Mouse (Mus musculus): ENCODE measurements around the gene Stoml1. TPM values are rescaled to one million over a fixed set of nuclear protein-coding genes. Genes with fewer than 3 reads are reported as not detected.
"Not testable (repeated sequence)": the region's sequence is repeated elsewhere in the genome, so short reads cannot be mapped to it uniquely, and the experiment has no call there.

The Stoml1 gene
- polyA plus RNA-seq, 1 experiment from 2014 or later, result 42.8 TPM

DNA sequence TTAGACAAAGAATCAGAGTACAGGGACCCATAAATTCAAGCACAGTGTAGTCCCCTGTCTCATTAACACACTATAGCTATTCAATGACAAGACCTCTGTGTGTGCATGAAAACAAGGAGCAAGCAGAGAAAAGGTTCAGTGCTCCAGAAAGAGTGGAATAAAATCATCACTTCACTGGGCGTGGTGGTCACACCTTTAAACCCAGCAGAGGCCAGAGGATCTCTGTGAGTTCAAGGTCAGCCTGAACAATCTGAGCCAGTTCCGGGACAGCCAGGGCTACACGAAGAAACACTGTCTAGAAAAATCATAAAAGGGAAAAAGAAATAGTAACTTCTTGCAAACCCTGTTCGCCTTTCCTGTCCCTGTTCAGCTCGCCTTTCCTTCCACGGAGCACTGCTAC, 9.3 kb upstream of the Stoml1 start:
- ATAC-seq (ENCODE audit: insufficient number of reproducible peaks, low FRiP score, low TSS enrichment, low read depth), result no peak
- H3K9ac ChIP-seq, result no peak overlapping the region
- no peaks in the 10 kb centered on the region for H3K27me3 ChIP-seq
- no peak overlapping the region for H3K4me2 ChIP-seq (replicated peaks)
- H3K27ac ChIP-seq (replicated peaks), result no peak overlapping the region
- WGBS, result 87% methylated on average over 6 of the region's 6 CpGs
- H3K9me3 ChIP-seq (replicated peaks), result no peaks in the 10 kb centered on the region
- 0 out of 2 replicates have a peak, but pooled peaks cover 6% of the 10 kb centered on the region for H3K36me3 ChIP-seq
- H3K4me3 ChIP-seq (replicated peaks), result no peak overlapping the region
- peaks cover 40% of the 10 kb centered on the region for H3K4me1 ChIP-seq

DNA sequence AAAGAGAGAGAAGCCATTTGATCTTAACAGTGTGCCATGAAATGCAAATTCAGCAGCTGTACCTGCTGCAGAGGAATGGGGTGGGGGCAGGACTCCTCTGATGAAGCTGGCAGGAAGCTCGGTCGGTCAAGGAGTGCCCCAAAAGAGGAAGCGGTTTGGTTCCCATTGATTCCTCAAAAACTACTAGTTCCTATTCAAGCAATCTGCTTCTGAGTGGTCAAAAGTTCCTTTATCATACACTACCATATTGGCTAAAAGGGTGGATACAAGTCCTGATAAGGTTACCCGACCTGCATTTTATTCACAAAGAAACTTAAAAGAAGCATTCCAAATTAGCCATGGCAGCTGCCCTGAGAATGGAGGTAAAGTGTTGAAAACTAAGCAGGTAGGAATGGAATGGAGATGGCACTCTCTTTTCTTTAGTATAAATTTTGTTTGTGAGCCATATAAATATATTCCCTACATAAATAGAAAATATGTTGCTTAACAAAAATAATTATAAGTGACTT, 6.8 kb upstream of the Stoml1 start:
- H3K4me2 ChIP-seq (replicated peaks), result no peak overlapping the region

GRCm38 (mm10) chr9:58247064-58247759, 5.8 kb upstream of the Stoml1 start:
- no peaks in the 10 kb centered on the region for H3K9me3 ChIP-seq (replicated peaks)
- peaks cover 44% of the 10 kb centered on the region for H3K4me1 ChIP-seq
- 0 out of 2 replicates have a peak, but pooled peaks cover 6% of the 10 kb centered on the region for H3K36me3 ChIP-seq
- ATAC-seq (ENCODE audit: insufficient number of reproducible peaks, low FRiP score, low TSS enrichment, low read depth), result no peak; the same call in 1 of the 2 replicates
- H3K27ac ChIP-seq (replicated peaks), result peak overlapping the region; percentile 48
- H3K9ac ChIP-seq, result peak overlapping the region; percentile 35; the same call in 1 of the 2 replicates
- 16% methylated on average over 25 of the region's 25 CpGs for WGBS
- H3K4me3 ChIP-seq (replicated peaks), result peak overlapping the region; percentile 31
- peak overlapping the region; percentile 57 for H3K4me2 ChIP-seq (replicated peaks)
- H3K27me3 ChIP-seq, result no peaks in the 10 kb centered on the region

More for the DNA sequence above, 6.8 kb upstream of the Stoml1 start:
- peaks cover 54% of the 10 kb centered on the region for H3K4me1 ChIP-seq
- WGBS, result 71% methylated on average over 4 of the region's 4 CpGs
- no peak overlapping the region for H3K4me3 ChIP-seq (replicated peaks)
- H3K36me3 ChIP-seq, result 0 out of 2 replicates have a peak, but pooled peaks cover 6% of the 10 kb centered on the region
- no peak overlapping the region for H3K27ac ChIP-seq (replicated peaks)
- no peak for ATAC-seq (ENCODE audit: insufficient number of reproducible peaks, low FRiP score, low TSS enrichment, low read depth)
- no peaks in the 10 kb centered on the region for H3K27me3 ChIP-seq
- H3K9me3 ChIP-seq (replicated peaks), result no peaks in the 10 kb centered on the region
- H3K9ac ChIP-seq, result no peak overlapping the region

DNA sequence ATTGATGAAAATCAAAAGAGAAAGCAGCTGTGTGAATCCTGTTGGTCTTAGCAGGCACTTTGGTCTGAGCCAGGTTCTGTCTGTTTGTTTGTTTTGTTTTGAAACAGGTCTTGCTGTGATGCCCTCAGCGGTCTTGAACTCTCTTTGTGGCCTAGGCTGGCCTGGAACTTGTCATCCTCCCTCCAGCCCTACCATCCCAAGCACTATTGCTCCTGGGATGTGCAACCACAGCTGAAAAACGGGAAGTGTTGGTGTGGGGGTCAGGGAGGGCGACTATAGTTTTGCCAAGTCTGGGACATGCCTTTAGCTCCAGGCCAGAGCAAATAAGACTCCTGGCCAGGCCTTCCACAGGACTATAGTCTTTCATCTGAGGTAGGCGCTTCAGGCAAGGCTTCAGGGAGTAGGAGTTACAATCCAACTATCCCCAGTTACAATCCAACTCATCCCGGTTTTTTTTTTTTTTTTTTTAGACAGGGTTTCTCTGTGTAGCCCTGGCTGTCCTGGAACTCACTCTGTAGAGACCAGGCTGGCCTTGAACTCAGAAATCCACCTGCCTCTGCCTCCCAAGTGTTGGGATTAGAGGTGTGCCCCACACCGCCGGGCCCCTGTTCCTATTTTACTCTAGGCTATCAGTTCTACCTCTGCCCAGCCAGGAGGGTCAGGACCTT, 4.1 kb upstream of the Stoml1 start:
- no peaks in the 10 kb centered on the region for H3K27me3 ChIP-seq
- peaks cover 39% of the 10 kb centered on the region for H3K4me1 ChIP-seq
- 23% methylated on average over 7 of the region's 7 CpGs for WGBS
- H3K36me3 ChIP-seq, result 0 out of 2 replicates have a peak, but pooled peaks cover 2% of the 10 kb centered on the region
- peak overlapping the region; percentile 92; the same call in 1 of the 2 replicates for H3K27ac ChIP-seq (replicated peaks)
- ATAC-seq (ENCODE audit: insufficient number of reproducible peaks, low FRiP score, low TSS enrichment, low read depth), result no peak
- H3K4me2 ChIP-seq (replicated peaks), result peak overlapping the region; percentile 52
- no peaks in the 10 kb centered on the region for H3K9me3 ChIP-seq (replicated peaks)
- peak overlapping the region; percentile 35; the same call in 1 of the 2 replicates for H3K9ac ChIP-seq
- peak overlapping the region; percentile 46 for H3K4me3 ChIP-seq (replicated peaks)

DNA sequence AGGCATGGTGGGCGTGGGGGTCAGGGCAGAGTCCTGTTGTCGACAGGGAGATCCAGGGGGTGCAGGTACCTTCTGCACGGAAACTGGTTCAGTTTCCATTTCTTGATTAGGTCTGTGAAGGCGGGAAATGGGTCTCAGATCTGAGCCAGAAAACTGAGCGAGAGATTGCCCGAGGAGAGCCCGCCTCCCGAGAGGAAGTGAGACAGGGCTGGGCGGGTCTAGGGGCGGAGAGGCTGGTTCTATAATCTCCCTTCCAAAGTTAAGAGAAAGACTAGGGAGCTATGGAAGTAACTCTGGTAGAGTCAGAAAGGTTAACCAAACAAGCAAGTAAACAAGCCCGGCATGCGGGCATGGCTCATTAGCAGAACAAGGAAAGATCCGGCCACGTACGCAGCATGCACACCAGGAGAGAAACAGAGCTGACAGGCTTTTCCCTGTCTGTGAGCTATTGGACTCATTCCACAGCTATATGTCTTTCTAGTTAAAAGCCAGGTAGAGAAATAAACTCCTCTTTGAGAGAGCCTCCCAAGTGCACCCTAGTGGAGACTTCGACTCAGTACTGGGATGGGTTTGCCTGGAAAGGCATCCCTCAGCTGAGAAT, 3.3 kb upstream of the Stoml1 start, which contains the start of gene Pml:
Gene Pml, minus strand, starts transcription at position 195 of the 601 bp plus-strand sequence.
- ATAC-seq (ENCODE audit: insufficient number of reproducible peaks, low FRiP score, low TSS enrichment, low read depth), result peak; percentile 56; the same call in 1 of the 2 replicates
- peak within 1 kb of the TSS; percentile 52 for H3K4me2 ChIP-seq (replicated peaks)
- WGBS, result under 1% methylated on average over 16 of the region's 16 CpGs

GRCm38 (mm10) chr9:58250322-58250721, 2.6 kb upstream of the Stoml1 start:
- ATAC-seq (ENCODE audit: insufficient number of reproducible peaks, low FRiP score, low TSS enrichment, low read depth), result no peak
- Histone ChIP-seq H3K9me3 (replicated peaks) (no peaks in the 10 kb centered on the region), H3K4me3 (replicated peaks) (peak overlapping the region; percentile 46), H3K9ac (0 out of 2 replicates have a peak overlapping the region, but pooled peaks have one; percentile 35), H3K27me3 (no peaks in the 10 kb centered on the region), H3K36me3 (no peaks in the 10 kb centered on the region), H3K27ac (replicated peaks) (peak overlapping the region; percentile 92), H3K4me2 (replicated peaks) (peak overlapping the region; percentile 52), H3K4me1 (peaks cover 39% of the 10 kb centered on the region)
- WGBS, result 78% methylated on average over 8 of the region's 8 CpGs

More for the DNA sequence above, 3.3 kb upstream of the Stoml1 start, which contains the start of gene Pml:
- no peaks in the 10 kb centered on the region for H3K27me3 ChIP-seq
- peak within 1 kb of the TSS; percentile 35; the same call in 1 of the 2 replicates for H3K9ac ChIP-seq
- peak within 1 kb of the TSS; percentile 46 for H3K4me3 ChIP-seq (replicated peaks)
- H3K9me3 ChIP-seq (replicated peaks), result no peaks in the 10 kb centered on the region
- no peaks in the 10 kb centered on the region for H3K36me3 ChIP-seq
- peaks cover 39% of the 10 kb centered on the region for H3K4me1 ChIP-seq
- H3K27ac ChIP-seq (replicated peaks), result peak within 1 kb of the TSS; percentile 92

- H3K4me3 ChIP-seq (replicated peaks); H3K36me3 ChIP-seq; ATAC-seq (ENCODE audit: insufficient number of reproducible peaks, low FRiP score, low TSS enrichment, low read depth); H3K9me3 ChIP-seq (replicated peaks); H3K4me2 ChIP-seq (replicated peaks); H3K9ac ChIP-seq; H3K27ac ChIP-seq (replicated peaks); H3K27me3 ChIP-seq: not testable (repeated sequence)
- WGBS, result 86% methylated on average over 1 of the region's 1 CpGs
- peaks cover 39% of the 10 kb centered on the region for H3K4me1 ChIP-seq
Observed at GRCm38 (mm10) chr9:58250730-58251129, 2.2 kb upstream of the Stoml1 start.

DNA sequence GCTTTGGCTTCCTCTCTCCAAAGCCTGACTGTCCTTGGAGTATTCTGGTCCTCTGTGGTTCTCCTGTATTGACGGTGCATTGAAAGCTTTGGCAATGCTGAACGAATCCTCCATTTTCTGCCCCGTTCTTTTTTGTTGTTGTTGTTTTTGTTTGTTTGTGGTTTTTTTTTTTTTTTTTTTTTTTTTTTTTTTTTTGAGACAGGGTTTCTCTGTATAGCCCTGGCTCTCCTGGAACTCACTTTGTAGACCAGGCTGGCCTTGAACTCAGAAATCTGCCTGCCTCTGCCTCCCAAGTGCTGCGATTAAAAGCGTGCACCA, 800 bp downstream of the Stoml1 start:
- ATAC-seq (ENCODE audit: insufficient number of reproducible peaks, low FRiP score, low TSS enrichment, low read depth); H3K27me3 ChIP-seq; H3K9me3 ChIP-seq (replicated peaks): not testable (repeated sequence)
- Histone ChIP-seq H3K36me3 (peaks cover 14% of the 10 kb centered on the region), H3K4me3 (replicated peaks) (peak overlapping the region; percentile 86), H3K9ac (peak overlapping the region; percentile 74), H3K4me2 (replicated peaks) (peak overlapping the region; percentile 67), H3K27ac (replicated peaks) (peak overlapping the region; percentile 76), H3K4me1 (peaks cover 16% of the 10 kb centered on the region)
- WGBS, result 62% methylated on average over 5 of the region's 5 CpGs

DNA sequence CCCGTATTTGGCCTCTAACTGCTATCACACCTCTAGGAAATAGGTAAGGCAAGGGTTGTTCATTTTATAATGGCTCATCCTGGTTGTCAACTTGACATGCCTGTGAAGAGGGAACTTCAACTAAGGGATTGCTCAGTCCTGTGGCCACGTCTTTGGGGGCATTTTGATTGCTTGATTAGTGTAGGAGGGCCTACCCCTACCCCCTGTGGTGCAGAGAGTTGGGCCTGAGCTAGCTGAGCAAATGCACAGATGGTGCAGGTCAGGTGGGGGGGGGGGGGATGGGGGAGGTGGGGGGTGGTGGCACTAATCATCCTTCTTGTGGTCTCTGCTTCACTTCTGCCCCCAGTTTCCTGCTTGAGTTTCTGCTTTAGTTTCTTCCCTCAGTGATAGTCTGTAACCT, 2.1 kb downstream of the Stoml1 start:
- H3K9me3 ChIP-seq (replicated peaks), result no peaks in the 10 kb centered on the region
- H3K4me3 ChIP-seq (replicated peaks), result no peak overlapping the region
- no peak overlapping the region for H3K27ac ChIP-seq (replicated peaks)
- H3K27me3 ChIP-seq, result no peaks in the 10 kb centered on the region
- peaks cover 23% of the 10 kb centered on the region for H3K36me3 ChIP-seq
- H3K9ac ChIP-seq, result no peak overlapping the region
- no peak for ATAC-seq (ENCODE audit: insufficient number of reproducible peaks, low FRiP score, low TSS enrichment, low read depth)
- 70% methylated on average over 2 of the region's 2 CpGs for WGBS
- peaks cover 7% of the 10 kb centered on the region for H3K4me1 ChIP-seq
- no peak overlapping the region for H3K4me2 ChIP-seq (replicated peaks)

GRCm38 (mm10) chr9:58255704-58256685, 3.0 kb downstream of the Stoml1 start:
- peaks cover 29% of the 10 kb centered on the region for H3K36me3 ChIP-seq
- H3K9me3 ChIP-seq (replicated peaks), result no peaks in the 10 kb centered on the region
- no peak overlapping the region for H3K27ac ChIP-seq (replicated peaks)
- H3K4me3 ChIP-seq (replicated peaks), result no peak overlapping the region
- no peak overlapping the region for H3K4me2 ChIP-seq (replicated peaks)
- no peak for ATAC-seq (ENCODE audit: insufficient number of reproducible peaks, low FRiP score, low TSS enrichment, low read depth)
- no peak overlapping the region for H3K9ac ChIP-seq
- 81% methylated on average over 10 of the region's 10 CpGs for WGBS
- peaks cover 3% of the 10 kb centered on the region; the same call in 1 of the 2 replicates for H3K4me1 ChIP-seq
- H3K27me3 ChIP-seq, result no peaks in the 10 kb centered on the region
